Mouse (Mus musculus): Measurements from ENCODE around the gene Lrrc45.

- TF ChIP-seq CTCF (IDR thresholded peaks at IDR 0.05; ENCODE audit: low read depth), result no peak
- TF ChIP-seq EP300 (IDR thresholded peaks at IDR 0.05; ENCODE audit: low read depth), result no peak
Measured at GRCm38 (mm10) chr11:120704486-120705325, 9.0 kb upstream of the Lrrc45 start.
